Mouse (Mus musculus) liver, adult 2 months (tissue): Measurements from ENCODE around the gene Gtf2h5.

Experiments
- CTCF ChIP-seq: fragments of 200-500 bp; IDR thresholded peaks from 2 replicates; pipeline ENCODE4 v1.5.1; 2011; ENCODE audit warnings: low read depth, low read length, control low read depth
- POLR2A ChIP-seq: fragments of 200-500 bp; IDR thresholded peaks from 2 replicates; pipeline ENCODE4 v1.6.1; 2011; ENCODE audit warnings: low read length, control low read depth; ENCODE audit not compliant: insufficient read depth; ENCODE audit errors: extremely low read depth

DNA sequence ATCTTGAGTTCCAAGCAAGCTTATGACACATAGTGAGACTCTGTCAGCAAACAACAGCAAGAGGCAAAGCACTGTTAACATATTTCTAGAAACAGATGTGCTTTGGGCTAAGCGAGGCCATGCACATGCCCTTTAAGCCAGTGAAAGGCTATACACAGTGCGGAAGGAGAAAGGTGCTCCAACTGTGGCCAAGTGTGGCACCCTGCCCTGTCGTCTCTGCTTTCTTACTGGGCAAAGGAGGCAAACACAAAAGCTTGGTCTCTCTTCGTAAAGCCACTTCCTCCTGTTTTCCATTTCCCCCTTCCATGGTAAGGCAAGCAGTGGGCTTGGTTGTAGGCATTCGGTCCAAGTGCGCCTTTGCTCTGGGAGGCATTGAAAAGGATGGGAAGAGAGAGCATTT is 24.0 kb downstream of the Gtf2h5 start:
- TF ChIP-seq POLR2A (no peak), CTCF (no peak)
